Mouse (Mus musculus): ENCODE measurements around the gene Gm10803.

The Gm10803 gene

GRCm38 (mm10) chr2:93591706-93592105, 31.3 kb downstream of the Gm10803 start:
- DNase-seq (ENCODE audit: inconsistent age in 2 of 2, low spot score in 1 of 2), result no peak

DNA sequence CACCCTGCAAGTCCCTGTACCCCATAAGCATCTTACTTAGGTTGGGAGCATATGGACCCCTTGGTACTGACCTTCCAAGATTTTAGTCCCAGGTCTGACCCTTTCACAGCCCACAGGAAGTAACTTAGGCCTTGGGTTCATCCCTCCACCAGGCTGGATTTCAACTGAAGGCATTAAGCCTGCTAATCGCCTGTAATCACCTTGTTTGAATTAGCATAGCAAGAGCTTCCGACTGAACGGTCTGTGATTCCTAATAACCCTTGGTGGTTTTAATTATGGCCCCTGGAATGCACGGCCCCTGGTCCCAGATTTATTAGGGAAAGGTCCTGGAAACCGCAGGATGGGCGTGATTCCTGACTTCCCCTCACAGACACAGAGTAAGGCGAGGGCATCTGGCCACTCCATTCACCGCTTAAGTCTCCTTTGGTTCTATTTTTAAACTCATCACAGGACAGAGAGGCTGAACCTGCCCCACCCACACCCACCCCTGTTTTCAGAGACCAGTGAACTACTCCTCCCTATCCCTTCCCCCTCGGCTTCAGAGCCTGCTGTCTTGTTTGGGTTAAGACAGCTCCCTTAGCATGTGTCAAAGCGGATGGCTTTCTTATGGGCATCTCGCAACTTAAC, 31.9 kb downstream of the Gm10803 start:
- no peak for DNase-seq (ENCODE audit: inconsistent age in 2 of 2, low spot score in 1 of 2)

GRCm38 (mm10) chr2:93593121-93593520, 32.8 kb downstream of the Gm10803 start:
- peak; percentile 49 to 83 for DNase-seq (ENCODE audit: inconsistent age in 2 of 2, low spot score in 1 of 2)

DNA sequence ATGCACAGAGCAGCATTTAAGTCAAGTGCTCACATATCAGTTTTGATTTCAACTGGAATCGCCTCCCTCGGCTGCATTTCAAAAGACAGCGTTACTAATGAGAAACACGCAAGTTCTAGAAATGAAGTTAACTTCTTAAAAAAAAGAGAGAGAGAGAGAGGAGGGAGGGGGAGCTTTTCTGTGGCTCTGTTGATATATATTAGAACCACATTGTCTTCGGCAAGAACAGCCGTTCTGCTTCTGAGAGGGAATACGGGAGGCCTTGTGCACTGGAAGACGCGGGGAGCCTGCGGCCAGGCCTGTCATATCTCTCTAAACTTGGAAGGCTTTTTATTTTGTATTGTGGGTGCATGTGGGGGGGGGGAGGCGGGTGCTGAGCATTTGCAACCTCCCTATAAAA, 36.8 kb downstream of the Gm10803 start:
- DNase-seq (ENCODE audit: inconsistent age in 2 of 2, low spot score in 1 of 2), result no peak

DNA sequence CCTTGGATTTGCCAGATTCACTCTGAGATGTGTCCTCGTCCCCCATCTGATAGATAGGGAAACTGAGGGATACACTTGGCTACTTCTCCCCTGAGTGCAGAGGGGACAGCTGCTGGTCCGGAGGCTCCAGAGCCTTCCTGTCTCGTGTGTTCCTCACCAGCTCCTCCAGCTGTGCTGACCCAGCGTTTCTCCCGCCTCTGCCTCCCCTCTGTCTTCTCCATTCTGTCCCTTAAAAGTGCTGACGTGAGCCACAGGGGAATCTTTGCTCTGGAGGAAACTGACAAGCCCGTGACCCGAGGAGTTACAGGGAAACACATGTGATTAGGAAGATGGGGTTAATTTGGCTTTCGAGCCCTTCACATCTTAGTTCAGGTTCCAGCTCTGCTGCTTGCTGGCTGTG, 39.4 kb downstream of the Gm10803 start:
- peak; percentile 27 to 41 for DNase-seq (ENCODE audit: inconsistent age in 2 of 2, low spot score in 1 of 2)

DNA sequence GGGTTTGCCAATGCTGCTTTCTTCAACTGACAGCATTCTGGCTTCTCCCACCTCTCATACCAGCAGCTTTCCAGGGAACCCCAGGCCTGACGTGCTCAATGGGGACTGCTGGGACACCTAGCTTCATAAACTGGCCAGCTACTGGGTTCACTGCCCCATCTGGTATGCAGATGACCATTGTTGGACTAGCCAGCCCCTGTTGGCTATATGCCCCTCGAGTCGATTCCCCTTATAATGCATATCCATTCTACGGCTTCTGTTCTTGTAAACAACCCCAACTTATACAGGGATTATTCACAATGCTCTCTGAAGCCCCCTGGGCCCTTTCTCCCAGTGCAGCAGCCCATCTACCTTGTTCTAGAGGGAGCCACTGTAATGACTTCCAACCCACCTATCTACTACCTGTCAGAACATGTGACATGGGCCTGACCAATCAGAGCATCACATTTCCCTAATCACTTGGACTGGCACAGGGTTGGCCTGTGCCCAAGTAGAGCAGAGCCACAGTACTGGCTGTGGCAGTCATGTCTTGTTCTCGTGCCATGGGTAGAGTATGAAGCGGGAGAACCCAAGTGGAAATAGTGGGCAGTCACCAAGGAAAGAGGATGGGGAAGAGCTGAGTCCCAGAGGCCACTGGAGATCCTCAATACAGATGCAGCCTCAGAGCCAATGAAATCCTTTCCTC, 44.4 kb downstream of the Gm10803 start:
- no peak for DNase-seq (ENCODE audit: inconsistent age in 2 of 2, low spot score in 1 of 2)

DNA sequence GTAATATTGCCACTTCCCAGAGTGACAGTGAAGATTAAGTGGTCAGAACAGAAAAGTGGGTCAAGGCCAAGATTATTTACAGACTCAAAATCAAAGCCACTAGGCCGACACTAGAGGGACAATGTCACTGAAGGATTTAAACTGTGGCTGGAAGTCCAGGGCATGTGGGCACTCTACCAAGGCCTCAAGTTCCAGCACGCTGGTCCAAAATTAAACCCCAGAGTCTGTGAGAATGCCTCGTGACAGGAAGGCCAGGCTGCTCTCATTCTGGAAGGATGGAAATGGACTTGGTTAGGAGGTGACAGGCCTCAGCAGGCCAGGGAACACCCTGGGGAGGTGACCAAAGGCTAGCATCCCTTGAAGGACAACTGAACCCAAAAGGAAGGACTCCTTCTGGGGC, 48.4 kb downstream of the Gm10803 start:
- no peak for DNase-seq (ENCODE audit: inconsistent age in 2 of 2, low spot score in 1 of 2)

DNA sequence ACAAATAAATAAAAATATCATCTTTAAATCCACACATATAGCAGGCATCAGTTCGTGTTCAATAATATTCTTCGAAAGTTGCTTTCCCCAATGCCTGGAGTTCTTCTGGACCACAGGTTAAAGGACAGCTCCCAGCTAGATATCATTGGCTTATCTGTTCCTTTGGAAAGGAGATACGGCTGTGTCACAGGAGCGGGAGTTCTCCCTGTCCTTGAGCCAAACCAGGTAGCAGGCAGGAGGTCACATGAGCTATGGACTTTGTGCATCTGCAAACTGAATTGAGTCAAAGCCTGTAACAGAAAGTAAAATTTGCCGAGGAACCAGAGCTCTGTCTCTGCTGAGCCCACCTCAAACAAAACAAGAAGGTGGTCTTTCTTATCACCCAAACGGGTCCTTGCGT, 52.7 kb downstream of the Gm10803 start:
- DNase-seq (ENCODE audit: inconsistent age in 2 of 2, low spot score in 1 of 2), result no peak

Data from adrenal gland, adult (tissue).